In genomic region chr8:64472801-64473270, GRCm38 (mm10) we compare ENCODE assay signal across 24 mouse cellular contexts.
DNase-seq lines count a peak whose midpoint lies in the region; ATAC-seq lines count a peak whose summit lies in the region.
"Had no signal": no experiment of that assay in that cellular context is flagged by ENCODE, and none has a peak within 500 bp of the region (broad histone marks: within the 10 kb centered on the region; RNA-seq: fewer than 3 reads in every experiment).

No protein-coding gene starts in this region.

- ATAC-seq in forebrain, embryonic 14.5 days, result peak; percentile 81
- ATAC-seq in forebrain, embryonic 11.5 days (replicated peaks; ENCODE audit: low FRiP score), result no peak
- ATAC-seq: CD4-positive, CD25-positive, alpha-beta regulatory T cell, adult 4 months; midbrain, embryonic 15.5 days; Patski had no signal

- DNase-seq in forebrain, embryonic 14.5 days (ENCODE audit: low spot score), result peak; percentile 69
- no peak for DNase-seq in forebrain, embryonic 11.5 days (ENCODE audit: low spot score)
- DNase-seq in left cerebral cortex, postnatal 4 days, result peak; percentile 4
- DNase-seq in left cerebral cortex, postnatal 25 days (ENCODE audit: low spot score in 2 of 2), result no peak
- DNase-seq in Muller cell, postnatal 12 days (ENCODE audit: inconsistent ontology term), result peak; percentile 36
- peak; percentile 92 for DNase-seq in fat pad, adult 2 months (ENCODE audit: extremely low read depth, low read depth, low spot score)
- DNase-seq in urinary bladder, postnatal 25 days (ENCODE audit: low spot score), result no peak
- DNase-seq in left cerebral cortex, adult 11 months (ENCODE audit: low spot score), result no peak
- DNase-seq: adrenal gland, adult 8-10 months; cerebellum, adult 8-10 months; gastrocnemius, postnatal 36 days; heart, postnatal 4 days; kidney, adult 8-10 months; kidney, postnatal 14 days; liver, embryonic 13.5 days; lung, embryonic 14.5 days; lung, postnatal 36 days; thymus, postnatal 36 days had no signal

- H3K27ac ChIP-seq in forebrain, embryonic 14.5 days (ENCODE audit: low read depth, low read length), result no peak overlapping the region
- H3K27ac ChIP-seq in forebrain, embryonic 11.5 days (ENCODE audit: low read depth, low read length), result no peak overlapping the region
- H3K27ac ChIP-seq: embryonic facial prominence, embryonic 15.5 days; liver, embryonic 13.5 days; midbrain, embryonic 15.5 days; stomach, embryonic 15.5 days had no signal

- no peaks in the 10 kb centered on the region for H3K36me3 ChIP-seq in forebrain, embryonic 14.5 days (ENCODE audit: control insufficient read depth, insufficient read depth, low read length)
- H3K36me3 ChIP-seq in forebrain, embryonic 11.5 days (ENCODE audit: control insufficient read depth, insufficient read depth, low read length), result no peaks in the 10 kb centered on the region
- H3K36me3 ChIP-seq: embryonic facial prominence, embryonic 15.5 days; liver, embryonic 13.5 days; midbrain, embryonic 15.5 days; stomach, embryonic 15.5 days had no signal

- H3K27me3 ChIP-seq in forebrain, embryonic 14.5 days (replicated peaks; ENCODE audit: control insufficient read depth, insufficient read depth, low read length), result no peaks in the 10 kb centered on the region
- H3K27me3 ChIP-seq in forebrain, embryonic 11.5 days (ENCODE audit: control insufficient read depth, insufficient read depth, low read length), result no peaks in the 10 kb centered on the region
- H3K27me3 ChIP-seq: embryonic facial prominence, embryonic 15.5 days; liver, embryonic 13.5 days; megakaryocyte, embryonic 14.5 days; midbrain, embryonic 15.5 days; Patski; stomach, embryonic 15.5 days had no signal

- H3K9me3 ChIP-seq in forebrain, embryonic 14.5 days (replicated peaks; ENCODE audit: control insufficient read depth, low read length), result no peaks in the 10 kb centered on the region
- no peaks in the 10 kb centered on the region for H3K9me3 ChIP-seq in forebrain, embryonic 11.5 days (ENCODE audit: control insufficient read depth, low read length)
- H3K9me3 ChIP-seq: embryonic facial prominence, embryonic 15.5 days; liver, embryonic 13.5 days; midbrain, embryonic 15.5 days; stomach, embryonic 15.5 days had no signal

- H3K4me3 ChIP-seq in forebrain, embryonic 14.5 days (ENCODE audit: low read depth, low read length), result no peak overlapping the region
- H3K4me3 ChIP-seq in forebrain, embryonic 11.5 days (ENCODE audit: low read depth, low read length), result no peak overlapping the region
- H3K4me3 ChIP-seq: embryonic facial prominence, embryonic 15.5 days; liver, embryonic 13.5 days; megakaryocyte, embryonic 14.5 days; midbrain, embryonic 15.5 days; stomach, embryonic 15.5 days had no signal

- no peak overlapping the region for H3K4me2 ChIP-seq in forebrain, embryonic 14.5 days (ENCODE audit: low read length)
- no peak overlapping the region for H3K4me2 ChIP-seq in forebrain, embryonic 11.5 days (ENCODE audit: low read depth, low read length, severe bottlenecking)
- H3K4me2 ChIP-seq: embryonic facial prominence, embryonic 15.5 days; liver, embryonic 13.5 days; lung, embryonic 14.5 days; midbrain, embryonic 15.5 days; stomach, embryonic 15.5 days had no signal

- no peaks in the 10 kb centered on the region for H3K4me1 ChIP-seq in forebrain, embryonic 14.5 days (ENCODE audit: control insufficient read depth, insufficient read depth, low read length)
- H3K4me1 ChIP-seq in forebrain, embryonic 11.5 days (replicated peaks; ENCODE audit: control insufficient read depth, insufficient read depth, low read length), result no peaks in the 10 kb centered on the region
- H3K4me1 ChIP-seq: embryonic facial prominence, embryonic 15.5 days; liver, embryonic 13.5 days; megakaryocyte, embryonic 14.5 days; midbrain, embryonic 15.5 days; stomach, embryonic 15.5 days had no signal

- no peak overlapping the region for H3K9ac ChIP-seq in forebrain, embryonic 14.5 days (ENCODE audit: low read length)
- H3K9ac ChIP-seq in forebrain, embryonic 11.5 days (ENCODE audit: low read length), result no peak overlapping the region
- H3K9ac ChIP-seq: embryonic facial prominence, embryonic 15.5 days; liver, embryonic 13.5 days; lung, embryonic 14.5 days; midbrain, embryonic 15.5 days; stomach, embryonic 15.5 days had no signal

- 39% methylated on average over 1 of the region's 1 CpGs for WGBS in forebrain, embryonic 14.5 days
- WGBS in forebrain, embryonic 11.5 days, result 94% methylated on average over 1 of the region's 1 CpGs

- intact Hi-C loops in left cerebral cortex, postnatal 4 days (cut with DNase I), result no loop called here
- intact Hi-C loops in left cerebral cortex, postnatal 25 days (cut with DNase I), result no loop called here

Comparison
In these comparisons a context has a peak if more than half of its experiments do, and no peak if none do; other contexts are left out.
1. DNase-seq: peak in forebrain, embryonic 14.5 days (single experiment), left cerebral cortex, postnatal 4 days (single experiment), Muller cell, postnatal 12 days (single experiment) and fat pad, adult 2 months (single experiment); none in forebrain, embryonic 11.5 days (single experiment), left cerebral cortex, postnatal 25 days (0 of 2), urinary bladder, postnatal 25 days (single experiment) and left cerebral cortex, adult 11 months (single experiment).